Mouse (Mus musculus): ENCODE data around the gene Nvl. TPM values are rescaled to one million over a fixed set of nuclear protein-coding genes. Genes with fewer than 3 reads are reported as not detected.

Nvl gene
- total and polyA plus RNA-seq, 3 experiments = 19.9 to 38.4 (median 27.1) TPM

DNA sequence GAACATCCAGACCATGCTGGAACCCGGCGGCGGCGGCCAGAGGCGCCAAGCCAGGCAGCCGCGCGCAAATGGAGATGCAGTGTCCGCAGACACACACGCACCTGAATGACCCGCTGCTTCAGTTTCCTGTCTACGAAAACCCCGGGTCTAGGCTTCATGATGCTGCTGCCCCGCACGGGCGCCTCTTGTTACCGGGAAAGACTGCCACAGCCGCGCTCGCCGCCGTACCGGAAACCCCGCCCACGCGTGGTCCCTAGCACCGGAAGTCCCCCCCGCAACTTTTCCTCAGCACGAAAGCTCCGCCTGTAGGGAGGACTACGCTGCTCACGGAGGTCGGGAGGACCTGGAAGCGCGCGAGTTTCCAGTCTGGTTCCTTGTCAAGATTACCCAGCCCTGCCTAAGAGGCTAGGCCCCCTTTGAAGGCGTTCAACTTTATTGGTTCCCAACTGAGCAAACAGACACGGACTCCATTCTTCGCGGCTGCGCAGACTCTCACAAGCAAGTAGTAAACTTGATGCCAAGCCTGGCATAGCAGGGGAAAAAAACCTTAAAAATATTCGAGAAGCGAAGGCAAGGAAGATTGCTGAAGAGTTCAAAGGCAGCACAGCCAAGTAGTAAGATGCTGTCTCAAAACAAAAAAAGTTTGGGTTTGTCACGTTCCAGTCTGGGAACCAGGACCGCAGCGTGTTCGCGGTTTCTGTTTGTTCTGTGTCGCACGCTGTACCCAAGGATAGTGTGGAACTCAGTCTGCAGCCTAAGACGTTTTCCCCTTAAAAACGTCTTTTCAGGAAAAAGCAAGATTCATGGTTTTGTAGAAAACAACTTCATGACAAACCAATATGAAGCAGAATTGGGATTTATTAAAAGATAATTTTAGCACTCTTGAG lies at the start of gene Nvl, which contains the start of gene Cnih4 (continued):
- peak; percentile 92 for TF ChIP-seq E2F4 (IDR thresholded peaks at IDR 0.05; ENCODE audit: insufficient replicate concordance, low read depth, low read length)

GRCm38 (mm10) chr1:181188925-181189324 lies 44.9 kb upstream of the Nvl start:
- Histone ChIP-seq H3K27me3 (replicated peaks) (no peaks in the 10 kb centered on the region), H3K27ac (ENCODE audit: insufficient read depth, low read depth) (no peak overlapping the region), H3K4me1 (ENCODE audit: control insufficient read depth in 1 of 2, insufficient read depth in 2 of 2) (no peaks in the 10 kb centered on the region), H3K36me3 (replicated peaks in 1 of 2; ENCODE audit: control insufficient read depth in 1 of 2, insufficient read depth in 1 of 2, low read length in 1 of 2) (peaks cover 63 to 88% of the 10 kb centered on the region in 2 experiments), H3K79me2 (replicated peaks; ENCODE audit: control insufficient read depth, extremely low read depth, insufficient read depth, poor library complexity, severe bottlenecking) (no peaks in the 10 kb centered on the region; the same call in 1 of the 2 replicates), H3K4me2 (ENCODE audit: insufficient read depth, low read depth, poor library complexity, severe bottlenecking) (no peak overlapping the region), H3K9ac (ENCODE audit: insufficient read depth, low read depth) (no peak overlapping the region), H3K4me3 (replicated peaks in 1 of 3; ENCODE audit: low read depth in 2 of 3, low read length in 2 of 3, poor library complexity in 1 of 3) (no peak overlapping the region), H3K9me3 (replicated peaks; ENCODE audit: low read length) (no peaks in the 10 kb centered on the region)
- dilution Hi-C loops (cut with MboI; ENCODE audit: extremely low pct_ligation_motif_present, extremely low pct_unique_long_range_greater_than_20kb, low sequenced_read_pairs) = no loop called here
- TF ChIP-seq MAX (IDR thresholded peaks at IDR 0.05; ENCODE audit: low read length) (no peak), NRF1 (IDR thresholded peaks at IDR 0.05; ENCODE audit: low read depth, low read length) (no peak), MAZ (IDR thresholded peaks at IDR 0.05; ENCODE audit: low read depth, low read length) (no peak), ETS1 (conservative IDR thresholded peaks at IDR 0.05; ENCODE audit: low read depth, low read length) (no peak), ZKSCAN1 (IDR thresholded peaks at IDR 0.05; ENCODE audit: borderline replicate concordance, low read depth, low read length) (no peak), RAD21 (IDR thresholded peaks at IDR 0.05; ENCODE audit: low read depth, low read length) (no peak), TBP (conservative IDR thresholded peaks at IDR 0.05; ENCODE audit: low read depth, low read length) (no peak), E2F4 (IDR thresholded peaks at IDR 0.05; ENCODE audit: insufficient replicate concordance, low read depth, low read length) (no peak), ZC3H11A (IDR thresholded peaks at IDR 0.05; ENCODE audit: low read depth, low read length) (no peak), GABPA (IDR thresholded peaks at IDR 0.05; ENCODE audit: insufficient replicate concordance, low read depth, low read length) (no peak), KAT2A (IDR thresholded peaks at IDR 0.05; ENCODE audit: insufficient replicate concordance, low read length) (no peak), CTCF (conservative IDR thresholded peaks at IDR 0.05 in 1 of 2, IDR thresholded peaks at IDR 0.05 in 1 of 2; ENCODE audit: low read depth in 2 of 2, low read length in 2 of 2) (no peak), JUN (IDR thresholded peaks at IDR 0.05; ENCODE audit: insufficient read depth, low read depth, low read length) (no peak), CHD1 (IDR thresholded peaks at IDR 0.05; ENCODE audit: low read depth, low read length) (no peak)
- in situ Hi-C loops (cut with MboI; ENCODE audit: low pct_ligation_motif_present, low pct_unique_long_range_greater_than_20kb, low sequenced_read_pairs) = no loop called here
- no peak for DNase-seq (ENCODE audit: extremely low read depth)

- peak; percentile 72 for DNase-seq (ENCODE audit: extremely low read depth)
- peak overlapping the region; percentile 19 for H3K4me2 ChIP-seq (ENCODE audit: insufficient read depth, low read depth, poor library complexity, severe bottlenecking)
- dilution Hi-C loops (cut with MboI; ENCODE audit: extremely low pct_ligation_motif_present, extremely low pct_unique_long_range_greater_than_20kb, low sequenced_read_pairs) = no loop called here
- peaks cover 10 to 33% of the 10 kb centered on the region in 2 experiments for H3K4me1 ChIP-seq (ENCODE audit: control insufficient read depth in 1 of 2, insufficient read depth in 2 of 2)
- peak overlapping the region; percentile 35; the same call in 1 of the 2 replicates for H3K27ac ChIP-seq (ENCODE audit: insufficient read depth, low read depth)
- H3K27me3 ChIP-seq (replicated peaks) = no peaks in the 10 kb centered on the region
- H3K9ac ChIP-seq (ENCODE audit: insufficient read depth, low read depth) = no peak overlapping the region
- in situ Hi-C loops (cut with MboI; ENCODE audit: low pct_ligation_motif_present, low pct_unique_long_range_greater_than_20kb, low sequenced_read_pairs) = no loop called here
- peaks cover 12 to 52% of the 10 kb centered on the region in 2 experiments for H3K36me3 ChIP-seq (replicated peaks in 1 of 2; ENCODE audit: control insufficient read depth in 1 of 2, insufficient read depth in 1 of 2, low read length in 1 of 2)
- no peaks in the 10 kb centered on the region for H3K9me3 ChIP-seq (replicated peaks; ENCODE audit: low read length)
- no peaks in the 10 kb centered on the region for H3K79me2 ChIP-seq (replicated peaks; ENCODE audit: control insufficient read depth, extremely low read depth, insufficient read depth, poor library complexity, severe bottlenecking)
- TF ChIP-seq CHD2 (IDR thresholded peaks at IDR 0.05; ENCODE audit: low read length) = 0 out of 2 replicates have a peak, but pooled peaks have one; percentile 11
- TF ChIP-seq PAX5 (IDR thresholded peaks at IDR 0.05; ENCODE audit: low read length) = no peak
- 0 out of 2 replicates have a peak, but pooled peaks have one; percentile 44 for TF ChIP-seq IRF4 (IDR thresholded peaks at IDR 0.05; ENCODE audit: low read depth, low read length)
- no peak overlapping the region for H3K4me3 ChIP-seq (replicated peaks in 1 of 3; ENCODE audit: low read depth in 2 of 3, low read length in 2 of 3, poor library complexity in 1 of 3)
These were observed 26.2 kb upstream of the Nvl start for GRCm38 (mm10) chr1:181170210-181170609.
